Mouse (Mus musculus) embryonic facial prominence, embryonic 11.5 days (tissue): ENCODE data around the gene 1700029H14Rik. TPM values are rescaled to one million over a fixed set of nuclear protein-coding genes. Genes with fewer than 3 reads are reported as not detected.

Experiments used
- ATAC-seq: fragments of 200-750 bp; cut with Nextera tagmentation; replicated peaks from 2 replicates; pipeline ENCODE4 v1.8.0; 2017; ENCODE audit warnings: low read depth; ENCODE audit not compliant: insufficient number of reproducible peaks, low FRiP score, low TSS enrichment
- DNase-seq: peaks from one replicate; pipeline ENCODE4 v3.0.0-alpha.2; 2015; ENCODE audit warnings: low spot score
- H3K27ac ChIP-seq: fragments of 300-500 bp; sonication (generic); replicated peaks from 2 replicates; pipeline ENCODE4 v1.5.1; 2014; ENCODE audit warnings: mild to moderate bottlenecking, low read depth, low read length, control low read depth
- H3K27me3 ChIP-seq: fragments of 300-500 bp; sonication (generic); 2 replicates; pipeline ENCODE4 v1.6.1; 2014; ENCODE audit warnings: mild to moderate bottlenecking, low read length, moderate library complexity, mixed read lengths; ENCODE audit not compliant: control insufficient read depth, insufficient read depth
- H3K36me3 ChIP-seq: fragments of 300-500 bp; sonication (generic); replicated peaks from 2 replicates; pipeline ENCODE4 v1.6.1; 2014; ENCODE audit warnings: low read depth, mild to moderate bottlenecking, low read length, moderate library complexity, mixed read lengths; ENCODE audit not compliant: control insufficient read depth, insufficient read depth
- H3K4me1 ChIP-seq: fragments of 300-500 bp; sonication (generic); 2 replicates; pipeline ENCODE4 v1.6.1; 2014; ENCODE audit warnings: low read length, mixed read lengths; ENCODE audit not compliant: control insufficient read depth, insufficient read depth
- H3K4me2 ChIP-seq: fragments of 300-500 bp; sonication (generic); 2 replicates; pipeline ENCODE4 v1.6.1; 2014; ENCODE audit warnings: low read depth, mild to moderate bottlenecking, control low read depth, low read length, moderate library complexity
- H3K4me3 ChIP-seq: fragments of 300-500 bp; sonication (generic); 2 replicates; pipeline ENCODE4 v1.5.1; 2014; ENCODE audit warnings: low read depth, low read length, control low read depth
- H3K9ac ChIP-seq: fragments of 300-500 bp; sonication (generic); replicated peaks from 2 replicates; pipeline ENCODE4 v1.6.1; 2014; ENCODE audit warnings: mild to moderate bottlenecking, control low read depth, low read length
- H3K9me3 ChIP-seq: fragments of 300-500 bp; sonication (generic); replicated peaks from 2 replicates; pipeline ENCODE4 v1.6.1; 2016; ENCODE audit warnings: mild to moderate bottlenecking, low read length, inconsistent platforms, mixed read lengths; ENCODE audit not compliant: control insufficient read depth
- WGBS: fragments of 180-500 bp; shearing (Covaris S2); extraction: QIAGEN DNeasy Blood & Tissue Kit; methylation state at CpG from one replicate; pipeline ENCODE4 v1.1.7; 2014; 5-methylcytosine and 5-hydroxymethylcytosine counted together
- polyA plus RNA-seq: library from polyadenylated mRNA; unstranded; fragments of >200 nt; fragmentation: Nextera tagmentation; extraction: Ambion mirVana; gene quantifications from 2 replicates; pipeline ENCODE4 v1.2.1, GENCODE M21; 2014

Gene 1700029H14Rik
- polyA plus RNA-seq, 1 experiment from 2014 or later: not detected

DNA sequence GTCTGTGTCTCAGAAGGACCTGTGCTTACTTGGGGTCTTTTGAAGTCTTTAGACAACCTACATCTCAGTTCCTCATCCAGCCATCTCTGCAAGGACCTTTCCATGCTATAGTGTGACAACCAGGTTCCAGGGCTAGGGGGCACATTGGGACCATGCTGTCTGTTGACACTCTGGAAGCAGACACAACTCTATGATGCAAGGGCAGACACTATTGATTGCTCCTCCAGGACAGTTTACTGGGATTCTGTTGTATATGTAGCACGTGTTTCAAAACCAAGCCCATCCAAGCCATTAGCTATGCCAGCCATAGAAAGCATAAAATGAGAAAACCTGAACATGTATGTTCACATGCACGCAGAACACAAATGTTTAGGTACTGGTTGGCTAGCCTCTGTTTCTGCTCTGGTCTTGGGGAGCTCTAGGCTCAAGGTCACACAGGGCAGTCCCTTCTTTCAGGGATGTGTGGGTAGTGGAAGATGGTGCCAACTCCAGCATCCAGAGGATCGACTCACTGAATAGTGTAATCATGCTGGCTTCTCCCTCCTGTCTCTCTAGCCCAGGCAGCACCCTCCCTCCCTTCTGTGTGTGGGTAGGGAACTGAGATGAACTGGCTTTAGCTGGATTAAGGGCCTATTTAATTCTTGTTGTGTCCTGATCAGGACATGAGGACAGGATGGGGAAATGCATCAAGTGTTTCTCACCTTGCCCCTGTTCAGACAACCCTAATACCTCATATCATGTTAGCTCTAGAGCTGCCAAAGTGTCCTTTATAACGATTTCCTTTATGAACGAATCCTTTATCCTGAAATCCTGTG lies 48.5 kb downstream of the 1700029H14Rik start:
- Histone ChIP-seq H3K9ac (no peak overlapping the region), H3K4me1 (no peaks in the 10 kb centered on the region), H3K4me2 (no peak overlapping the region), H3K27me3 (no peaks in the 10 kb centered on the region), H3K36me3 (no peaks in the 10 kb centered on the region), H3K9me3 (no peaks in the 10 kb centered on the region), H3K4me3 (no peak overlapping the region), H3K27ac (no peak overlapping the region)
- ATAC-seq (no peak), DNase-seq (no peak)
- 78% methylated on average over 5 of the region's 5 CpGs for WGBS

DNA sequence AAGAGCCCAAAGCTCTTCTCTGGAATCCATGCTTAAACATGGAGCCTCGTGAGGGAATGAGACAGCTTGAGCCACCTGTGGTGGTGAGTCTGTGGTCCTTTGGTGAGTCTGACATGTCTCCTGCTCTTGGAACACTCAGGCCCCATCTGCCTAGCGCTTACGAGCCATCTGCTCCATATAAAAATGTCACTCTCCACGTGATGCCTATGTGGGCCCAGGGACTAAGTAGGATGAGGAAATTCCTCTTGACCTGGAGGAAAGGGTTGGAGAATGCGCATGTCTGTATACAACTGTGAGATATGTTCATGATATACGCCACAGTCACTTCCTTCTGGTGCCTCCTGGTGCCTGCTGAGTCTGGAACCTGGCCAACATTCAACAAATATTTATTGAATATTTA lies 49.6 kb downstream of the 1700029H14Rik start:
- Histone ChIP-seq H3K9ac (no peak overlapping the region), H3K27me3 (no peaks in the 10 kb centered on the region), H3K4me3 (no peak overlapping the region), H3K4me1 (no peaks in the 10 kb centered on the region), H3K36me3 (no peaks in the 10 kb centered on the region), H3K27ac (no peak overlapping the region), H3K4me2 (no peak overlapping the region), H3K9me3 (no peaks in the 10 kb centered on the region)
- ATAC-seq: no peak
- DNase-seq: no peak
- 83% methylated on average over 6 of the region's 6 CpGs for WGBS

DNA sequence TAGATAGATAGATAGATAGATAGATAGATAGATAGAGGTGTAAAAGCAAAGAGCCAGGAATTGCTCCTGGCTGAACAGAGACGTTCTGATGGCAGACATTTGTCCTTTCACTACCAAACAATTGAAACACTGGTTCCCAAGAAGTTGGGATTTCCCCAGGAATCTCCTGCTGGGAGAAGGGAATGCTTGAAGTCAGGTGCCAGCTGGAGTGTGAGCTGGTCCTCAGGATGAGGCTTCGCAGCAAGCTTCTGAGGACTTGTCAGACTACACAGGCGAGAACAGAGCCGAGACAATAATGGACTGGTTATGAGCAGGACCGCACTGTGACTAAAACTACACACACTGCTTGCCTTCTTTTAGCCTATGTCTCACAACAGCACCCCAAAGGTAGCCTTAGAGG lies 50.2 kb downstream of the 1700029H14Rik start:
- Histone ChIP-seq H3K36me3 (no peaks in the 10 kb centered on the region), H3K9me3 (no peaks in the 10 kb centered on the region), H3K27me3 (no peaks in the 10 kb centered on the region), H3K4me3 (no peak overlapping the region), H3K27ac (no peak overlapping the region), H3K9ac (no peak overlapping the region), H3K4me2 (no peak overlapping the region), H3K4me1 (no peaks in the 10 kb centered on the region)
- ATAC-seq (no peak), DNase-seq (no peak)
- 74% methylated on average over 5 of the region's 5 CpGs for whole genome bisulfite sequencing

DNA sequence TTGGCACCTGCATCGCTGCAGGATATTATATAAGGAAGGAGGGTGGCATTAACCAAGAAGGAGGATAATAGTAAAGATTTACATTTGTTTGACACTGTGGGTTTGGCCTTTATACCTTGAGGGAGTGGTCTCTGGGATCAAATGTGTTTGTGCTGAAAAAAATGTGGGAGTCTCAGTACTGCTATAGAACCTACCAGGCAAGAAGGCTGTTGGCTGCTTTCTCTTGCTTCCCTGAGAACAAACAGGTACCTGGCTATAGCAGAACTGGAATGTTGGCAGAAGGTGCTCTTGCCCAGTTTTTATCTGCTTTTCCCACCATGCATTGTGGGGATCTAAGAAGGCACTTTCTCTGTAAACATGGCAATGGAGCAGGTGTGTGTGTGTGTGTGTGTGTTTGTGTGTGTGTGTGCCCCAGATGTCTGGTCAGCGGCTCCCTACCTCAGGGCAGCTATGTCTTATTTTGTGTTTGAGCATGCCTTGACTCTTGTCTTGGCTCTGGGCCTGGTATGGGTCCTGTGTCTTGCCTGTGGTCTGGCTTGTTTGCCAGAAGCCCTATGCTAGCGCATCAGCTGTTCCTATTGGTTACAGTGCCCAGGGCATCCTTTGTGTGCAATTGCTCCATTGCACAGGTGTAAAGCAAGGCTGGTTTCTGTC lies 54.9 kb downstream of the 1700029H14Rik start:
- no peaks in the 10 kb centered on the region for H3K36me3 ChIP-seq
- WGBS: 92% methylated on average over 3 of the region's 3 CpGs
- H3K9me3 ChIP-seq: no peaks in the 10 kb centered on the region
- H3K9ac ChIP-seq: no peak overlapping the region
- H3K4me2 ChIP-seq: no peak overlapping the region
- H3K4me1 ChIP-seq: no peaks in the 10 kb centered on the region
- no peaks in the 10 kb centered on the region for H3K27me3 ChIP-seq
- ATAC-seq (no peak), DNase-seq (no peak)
- no peak overlapping the region for H3K27ac ChIP-seq
- no peak overlapping the region for H3K4me3 ChIP-seq

DNA sequence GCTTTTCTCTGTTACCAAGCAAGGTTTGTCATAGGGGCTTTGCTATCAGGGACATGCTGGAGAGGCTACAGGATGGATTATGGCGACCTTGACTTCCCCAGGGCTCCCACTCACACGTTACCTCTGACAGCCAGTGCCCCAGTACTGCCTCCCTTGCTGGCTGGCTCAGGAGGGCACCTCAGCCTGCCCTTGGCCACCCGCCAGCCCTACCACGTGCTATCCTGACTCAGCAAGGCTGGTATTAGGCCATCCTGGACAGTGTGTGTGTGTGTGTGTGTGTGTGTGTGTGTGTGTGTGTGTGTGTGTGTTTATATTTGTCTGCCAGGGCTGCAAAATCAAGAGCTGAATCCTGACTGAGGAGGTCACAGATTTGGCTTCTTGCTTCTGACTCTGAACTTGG lies 55.4 kb downstream of the 1700029H14Rik start:
- WGBS: 62% methylated on average over 4 of the region's 4 CpGs
- DNase-seq: no peak
- Histone ChIP-seq H3K4me2 (no peak overlapping the region), H3K36me3 (no peaks in the 10 kb centered on the region), H3K9me3 (no peaks in the 10 kb centered on the region), H3K27me3 (no peaks in the 10 kb centered on the region), H3K27ac (no peak overlapping the region), H3K9ac (no peak overlapping the region), H3K4me1 (no peaks in the 10 kb centered on the region), H3K4me3 (no peak overlapping the region)
- no peak for ATAC-seq

DNA sequence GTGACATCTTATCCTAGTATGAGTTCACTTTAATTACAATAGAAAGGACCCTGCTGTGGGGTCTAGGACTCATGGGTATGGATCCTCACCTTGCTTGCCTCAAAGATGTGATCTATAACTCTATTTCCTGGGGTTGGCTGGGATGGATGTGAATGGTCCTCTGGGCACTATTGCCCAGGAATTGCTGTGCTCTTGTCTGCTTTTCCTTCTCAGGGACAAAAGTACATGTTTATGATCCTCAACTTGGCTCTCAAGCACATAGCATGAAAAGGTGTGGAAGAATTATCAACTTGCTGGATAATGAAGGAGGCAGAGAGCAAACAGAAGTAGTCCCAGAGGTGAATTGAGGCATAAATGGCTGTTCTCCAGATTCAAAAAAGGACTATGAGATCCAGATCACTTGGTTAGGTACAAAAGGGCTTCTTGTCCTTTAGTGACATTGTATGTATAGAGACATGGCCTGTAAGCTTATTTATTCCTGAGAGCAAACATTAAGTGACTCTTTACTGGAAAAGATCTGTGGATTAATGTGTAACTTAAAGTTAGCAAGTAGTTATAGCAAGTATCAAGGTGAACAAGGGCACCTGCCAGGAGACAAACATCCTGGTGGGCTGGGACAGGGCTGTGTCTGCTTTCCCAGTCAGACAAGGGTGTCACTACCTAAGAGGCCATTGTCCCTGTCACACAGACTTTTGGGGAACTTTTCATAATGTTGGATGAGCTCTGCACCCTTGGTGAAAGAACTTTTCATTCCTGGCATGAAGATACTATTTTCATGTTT lies 57.2 kb downstream of the 1700029H14Rik start:
- Histone ChIP-seq H3K27me3 (no peaks in the 10 kb centered on the region), H3K27ac (no peak overlapping the region), H3K4me1 (no peaks in the 10 kb centered on the region), H3K9me3 (no peaks in the 10 kb centered on the region), H3K36me3 (no peaks in the 10 kb centered on the region), H3K9ac (no peak overlapping the region), H3K4me3 (no peak overlapping the region), H3K4me2 (no peak overlapping the region)
- no peak for ATAC-seq
- DNase-seq: no peak

DNA sequence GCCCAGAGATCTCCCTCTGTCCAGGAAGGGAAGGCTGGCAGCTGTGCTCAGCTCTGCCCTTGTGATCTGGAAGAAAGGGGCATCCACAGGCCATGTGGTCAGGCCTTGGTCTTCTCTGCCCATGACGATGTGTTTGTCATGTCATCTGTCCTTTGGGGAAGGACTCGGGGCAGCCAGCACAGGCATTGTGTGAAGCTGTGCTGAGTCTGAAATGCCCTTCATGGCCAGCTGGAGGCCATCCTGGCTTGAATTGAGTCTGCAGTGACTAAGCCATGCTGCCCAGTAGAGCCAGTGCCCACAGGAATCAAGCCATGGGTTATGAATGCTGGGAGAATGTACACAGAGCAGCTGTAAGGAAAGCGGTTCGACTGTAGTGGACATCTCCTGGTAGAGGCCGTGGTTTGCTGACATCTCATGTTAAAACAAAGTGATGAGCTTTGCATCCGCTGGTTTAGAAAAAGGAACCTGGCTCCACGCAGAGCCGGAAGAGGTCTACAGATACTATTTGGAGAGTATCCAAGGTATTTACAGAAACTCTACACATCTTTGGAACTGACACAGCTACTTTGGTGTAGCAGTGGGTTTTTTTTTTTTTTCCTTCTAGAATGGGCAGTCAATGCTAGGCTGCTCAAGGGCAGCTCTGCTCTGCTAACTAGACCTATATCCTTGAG lies 58.2 kb downstream of the 1700029H14Rik start:
- H3K4me2 ChIP-seq: no peak overlapping the region
- H3K4me3 ChIP-seq: no peak overlapping the region
- H3K36me3 ChIP-seq: no peaks in the 10 kb centered on the region
- H3K27me3 ChIP-seq: no peaks in the 10 kb centered on the region
- H3K9ac ChIP-seq: no peak overlapping the region
- DNase-seq (no peak), ATAC-seq (no peak)
- H3K27ac ChIP-seq: no peak overlapping the region
- H3K9me3 ChIP-seq: no peaks in the 10 kb centered on the region
- WGBS: 86% methylated on average over 8 of the region's 8 CpGs
- H3K4me1 ChIP-seq: no peaks in the 10 kb centered on the region
